ENCODE assay signal across 23 mouse cellular contexts in the genomic region with DNA sequence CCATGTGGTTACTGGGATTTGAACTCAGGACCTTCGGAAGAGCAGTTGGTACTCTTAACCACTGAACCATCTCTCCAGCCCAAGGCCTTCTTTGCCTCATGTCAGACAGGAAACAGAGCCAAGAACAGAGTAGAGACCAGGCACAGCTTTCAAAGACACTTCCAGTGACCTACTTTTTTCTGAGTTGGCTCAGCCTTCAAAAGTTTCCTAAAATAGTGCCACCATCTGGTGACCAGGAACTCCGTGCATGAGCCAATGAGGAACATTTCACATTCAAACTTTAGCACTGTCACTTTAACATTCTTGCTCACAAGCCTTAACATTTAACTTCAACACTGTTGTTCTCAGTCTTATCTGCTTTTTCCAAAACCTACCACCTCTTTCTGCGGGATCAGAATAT. TPM values are rescaled to one million over a fixed set of nuclear protein-coding genes. Genes with fewer than 3 reads are reported as not detected.
"Had no signal": no experiment of that assay in that cellular context is flagged by ENCODE, and none has a peak within 500 bp of the region (broad histone marks: within the 10 kb centered on the region; RNA-seq: fewer than 3 reads in every experiment).

No protein-coding gene starts in this region.

- H3K27ac ChIP-seq: midbrain, embryonic 10.5 days; midbrain, embryonic 12.5 days; neural tube, embryonic 13.5 days; neural tube, embryonic 15.5 days had no signal

- DNase-seq: lung, adult 18-20 months; lung, embryonic 14.5 days; lung, postnatal 10 days; lung, postnatal 4 days; midbrain, embryonic 14.5 days; retina, postnatal 1 day; right cerebral cortex, adult 18-20 months; right cerebral cortex, postnatal 25 days; right cerebral cortex, postnatal 4 days; spleen, adult 18-20 months; thymus, adult 2 months; thymus, postnatal 14 days; thymus, postnatal 4 days had no signal

- ATAC-seq: midbrain, embryonic 16.5 days had no signal

- H3K4me1 ChIP-seq: midbrain, embryonic 12.5 days; neural tube, embryonic 13.5 days; neural tube, embryonic 15.5 days had no signal

- H3K9ac ChIP-seq: lung, embryonic 14.5 days; midbrain, embryonic 12.5 days; neural tube, embryonic 13.5 days; neural tube, embryonic 15.5 days had no signal

- H3K4me3 ChIP-seq: midbrain, embryonic 10.5 days; midbrain, embryonic 12.5 days; myocyte; neural tube, embryonic 13.5 days; neural tube, embryonic 15.5 days had no signal

- H3K4me2 ChIP-seq: lung, embryonic 14.5 days; midbrain, embryonic 12.5 days; neural tube, embryonic 13.5 days; neural tube, embryonic 15.5 days had no signal

- H3K36me3 ChIP-seq: midbrain, embryonic 10.5 days; midbrain, embryonic 12.5 days; neural tube, embryonic 13.5 days; neural tube, embryonic 15.5 days had no signal

RNA-seq across cellular contexts. Expression of a gene that starts 2.3 kb away (rescaled TPM):
- total RNA-seq: megakaryocyte-erythroid progenitor cell, adult 5-6 weeks had no signal
- polyA plus RNA-seq: liver, embryonic 16.5 days; lung, embryonic 14.5 days; lung, embryonic 16.5 days; midbrain, embryonic 10.5 days; midbrain, embryonic 12.5 days; midbrain, embryonic 14.5 days; midbrain, embryonic 16.5 days; neural tube, embryonic 11.5 days; neural tube, embryonic 13.5 days; neural tube, embryonic 15.5 days; thymus, adult 2 months had no signal
